Mouse (Mus musculus): ENCODE measurements around the gene Tiparp. TPM values are rescaled to one million over a fixed set of nuclear protein-coding genes. Genes with fewer than 3 reads are reported as not detected.

Gene Tiparp
- 10 to 100 TPM; 14.7 to 16.9 TPM for total RNA-seq (2021)
- long read RNA-seq, experiment 1, full-length matches to known transcripts, result 2 of 4 reads
- long read RNA-seq, experiment 1, partial matches to known transcripts, result 1 of 4 reads
- long read RNA-seq, experiment 1, other reads (novel, unspliced or antisense), result 1 of 4 reads
- long read RNA-seq, experiment 2, full-length matches to known transcripts, result 4 of 8 reads
- long read RNA-seq, experiment 2, partial matches to known transcripts, result 1 of 8 reads
- long read RNA-seq, experiment 2, other reads (novel, unspliced or antisense), result 3 of 8 reads

GRCm38 (mm10) chr3:65527691-65528601 is at the start of gene Tiparp:
Gene Tiparp (plus strand): TSS chr3:65528410.
- TF ChIP-seq CTCF (conservative IDR thresholded peaks at IDR 0.05), result peak; percentile 71
- Histone ChIP-seq H3K27ac (peak within 1 kb of the TSS; percentile 98), H3K4me3 (peak within 1 kb of the TSS; percentile 97)
- DNase-seq (ENCODE audit: low spot score in 2 of 2), result peak; percentile 89 to 93

- Histone ChIP-seq H3K4me3 (no peak overlapping the region), H3K27ac (no peak overlapping the region)
- no peak for TF ChIP-seq CTCF (conservative IDR thresholded peaks at IDR 0.05)
- no peak for DNase-seq (ENCODE audit: low spot score in 2 of 2)
Measured at GRCm38 (mm10) chr3:65480676-65481075, 47.5 kb upstream of the Tiparp start.

GRCm38 (mm10) chr3:65482266-65482665 is 45.9 kb upstream of the Tiparp start:
- TF ChIP-seq CTCF (conservative IDR thresholded peaks at IDR 0.05), result no peak
- DNase-seq (ENCODE audit: low spot score in 2 of 2), result no peak
- Histone ChIP-seq H3K27ac (no peak overlapping the region), H3K4me3 (no peak overlapping the region)

GRCm38 (mm10) chr3:65482698-65483407 is 45.4 kb upstream of the Tiparp start:
- Histone ChIP-seq H3K27ac (no peak overlapping the region), H3K4me3 (no peak overlapping the region)
- no peak for TF ChIP-seq CTCF (conservative IDR thresholded peaks at IDR 0.05)
- DNase-seq (ENCODE audit: low spot score in 2 of 2), result no peak

GRCm38 (mm10) chr3:65484161-65484733 is 44.0 kb upstream of the Tiparp start:
- no peak overlapping the region for H3K27ac ChIP-seq
- no peak overlapping the region for H3K4me3 ChIP-seq
- no peak for TF ChIP-seq CTCF (conservative IDR thresholded peaks at IDR 0.05)
- no peak for DNase-seq (ENCODE audit: low spot score in 2 of 2)

GRCm38 (mm10) chr3:65487419-65488088 is 40.7 kb upstream of the Tiparp start:
- DNase-seq (ENCODE audit: low spot score in 2 of 2), result no peak
- H3K4me3 ChIP-seq, result no peak overlapping the region
- TF ChIP-seq CTCF (conservative IDR thresholded peaks at IDR 0.05), result no peak
- H3K27ac ChIP-seq, result no peak overlapping the region

- DNase-seq (ENCODE audit: low spot score in 2 of 2), result peak in 1 of 2 experiments; percentile 27
- no peak overlapping the region for H3K4me3 ChIP-seq
Measured at GRCm38 (mm10) chr3:65488556-65489244, 39.5 kb upstream of the Tiparp start.

GRCm38 (mm10) chr3:65489601-65490000 is 38.6 kb upstream of the Tiparp start:
- no peak for TF ChIP-seq CTCF (conservative IDR thresholded peaks at IDR 0.05)
- Histone ChIP-seq H3K27ac (no peak overlapping the region), H3K4me3 (no peak overlapping the region)
- DNase-seq (ENCODE audit: low spot score in 2 of 2), result no peak

More at GRCm38 (mm10) chr3:65488556-65489244, 39.5 kb upstream of the Tiparp start:
- no peak for TF ChIP-seq CTCF (conservative IDR thresholded peaks at IDR 0.05)
- no peak overlapping the region; the same call in 1 of the 2 replicates for H3K27ac ChIP-seq

- TF ChIP-seq CTCF (conservative IDR thresholded peaks at IDR 0.05), result peak; percentile 41
- DNase-seq (ENCODE audit: low spot score in 2 of 2), result peak; percentile 31 to 43
- Histone ChIP-seq H3K27ac (peak overlapping the region; percentile 62), H3K4me3 (peak overlapping the region; percentile 34; the same call in 1 of the 2 replicates)
Measured at GRCm38 (mm10) chr3:65494291-65494763, 33.9 kb upstream of the Tiparp start.

- Histone ChIP-seq H3K4me3 (no peak overlapping the region), H3K27ac (no peak overlapping the region)
- TF ChIP-seq CTCF (conservative IDR thresholded peaks at IDR 0.05), result no peak
- no peak for DNase-seq (ENCODE audit: low spot score in 2 of 2)
Measured at GRCm38 (mm10) chr3:65507766-65508165, 20.4 kb upstream of the Tiparp start.

GRCm38 (mm10) chr3:65510588-65510987 is 17.6 kb upstream of the Tiparp start:
- no peak for TF ChIP-seq CTCF (conservative IDR thresholded peaks at IDR 0.05)
- Histone ChIP-seq H3K4me3 (no peak overlapping the region), H3K27ac (no peak overlapping the region)
- DNase-seq (ENCODE audit: low spot score in 2 of 2), result no peak
